In the genomic region with DNA sequence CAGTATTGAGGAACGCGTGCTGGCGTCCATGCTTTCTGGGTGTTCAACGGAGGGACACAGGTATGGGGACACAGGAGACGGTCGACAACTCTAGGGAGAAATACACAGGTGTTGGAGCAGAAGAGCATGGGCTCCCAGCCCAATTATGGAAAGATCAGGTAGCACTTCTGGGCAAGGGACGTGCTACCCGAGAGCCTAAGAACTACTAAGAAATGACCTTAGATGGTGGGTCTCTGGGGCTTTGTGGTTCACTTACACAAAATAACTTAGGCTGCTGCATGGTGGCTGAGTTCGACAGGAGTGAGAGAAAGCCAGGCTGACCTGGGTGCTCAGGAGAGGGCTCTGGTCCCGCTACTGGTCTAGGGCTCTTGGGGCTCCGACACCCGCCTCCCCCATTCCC, we compare ENCODE assay signal across 7 mouse cellular contexts. TPM values are rescaled to one million over a fixed set of nuclear protein-coding genes. Genes with fewer than 3 reads are reported as not detected.
A peak's percentile ranks its signal among the peaks of the same experiment; 100 is the strongest.
DNase-seq lines count a peak whose midpoint lies in the region; ATAC-seq lines count a peak whose summit lies in the region.

No protein-coding gene starts in this region.

- peaks cover 9% of the 10 kb centered on the region for H3K27me3 ChIP-seq in lung, embryonic 16.5 days (ENCODE audit: control insufficient read depth, insufficient read depth, low read depth, low read length)
- peaks cover 18% of the 10 kb centered on the region for H3K27me3 ChIP-seq in forebrain, embryonic 11.5 days (ENCODE audit: control insufficient read depth, insufficient read depth, low read length)
- H3K27me3 ChIP-seq in limb, embryonic 11.5 days (ENCODE audit: control insufficient read depth, insufficient read depth, low read length), result peaks cover 13% of the 10 kb centered on the region
- H3K27me3 ChIP-seq in neural tube, embryonic 14.5 days (ENCODE audit: control insufficient read depth, insufficient read depth, low read length), result peaks cover 7% of the 10 kb centered on the region; the same call in 1 of the 2 replicates

- intact Hi-C loops in gastrocnemius, postnatal 14 days (cut with DNase I; ENCODE audit: low total_unique reads), result no loop called here
- intact Hi-C loops in left cerebral cortex, postnatal 36 days (cut with DNase I), result loop anchor here (2.0 kb wide), 1 partner anchor 67 kb away; a partner anchor contains a TSS

- 18% methylated on average over 12 of the region's 12 CpGs for WGBS in lung, embryonic 16.5 days
- WGBS in forebrain, embryonic 11.5 days, result 27% methylated on average over 12 of the region's 12 CpGs
- WGBS in limb, embryonic 11.5 days, result 20% methylated on average over 12 of the region's 12 CpGs
- 34% methylated on average over 12 of the region's 12 CpGs for WGBS in neural tube, embryonic 14.5 days

- ATAC-seq in lung, embryonic 16.5 days (ENCODE audit: low read depth), result no peak
- ATAC-seq in forebrain, embryonic 11.5 days (replicated peaks; ENCODE audit: low FRiP score), result no peak
- ATAC-seq in limb, embryonic 11.5 days (ENCODE audit: insufficient number of reproducible peaks, low FRiP score, low TSS enrichment, low read depth), result no peak
- ATAC-seq in neural tube, embryonic 14.5 days (ENCODE audit: low read depth), result no peak

- peak overlapping the region; percentile 88 for H3K4me2 ChIP-seq in lung, embryonic 16.5 days (ENCODE audit: low read depth, low read length)
- H3K4me2 ChIP-seq in forebrain, embryonic 11.5 days (ENCODE audit: low read depth, low read length, severe bottlenecking), result peak overlapping the region; percentile 89
- peak overlapping the region; percentile 93 for H3K4me2 ChIP-seq in limb, embryonic 11.5 days (ENCODE audit: low read depth, severe bottlenecking)
- H3K4me2 ChIP-seq in neural tube, embryonic 14.5 days (ENCODE audit: low read depth, low read length), result peak overlapping the region; percentile 70

- no peaks in the 10 kb centered on the region for H3K36me3 ChIP-seq in lung, embryonic 16.5 days (ENCODE audit: control insufficient read depth, insufficient read depth, low read length)
- H3K36me3 ChIP-seq in forebrain, embryonic 11.5 days (ENCODE audit: control insufficient read depth, insufficient read depth, low read length), result no peaks in the 10 kb centered on the region
- no peaks in the 10 kb centered on the region for H3K36me3 ChIP-seq in limb, embryonic 11.5 days (ENCODE audit: control insufficient read depth, insufficient read depth, low read length)
- H3K36me3 ChIP-seq in neural tube, embryonic 14.5 days (ENCODE audit: control insufficient read depth, insufficient read depth, low read length), result no peaks in the 10 kb centered on the region

- no peaks in the 10 kb centered on the region for H3K9me3 ChIP-seq in lung, embryonic 16.5 days (ENCODE audit: control insufficient read depth, low read length)
- no peaks in the 10 kb centered on the region for H3K9me3 ChIP-seq in forebrain, embryonic 11.5 days (ENCODE audit: control insufficient read depth, low read length)
- H3K9me3 ChIP-seq in limb, embryonic 11.5 days (ENCODE audit: control insufficient read depth, low read length), result no peaks in the 10 kb centered on the region
- no peaks in the 10 kb centered on the region for H3K9me3 ChIP-seq in neural tube, embryonic 14.5 days (ENCODE audit: control insufficient read depth, low read length)

- peak overlapping the region; percentile 85 for H3K4me3 ChIP-seq in lung, embryonic 16.5 days (ENCODE audit: low read length)
- H3K4me3 ChIP-seq in forebrain, embryonic 11.5 days (ENCODE audit: low read depth, low read length), result peak overlapping the region; percentile 48; the same call in 1 of the 2 replicates
- H3K4me3 ChIP-seq in limb, embryonic 11.5 days (ENCODE audit: low read depth, low read length), result no peak overlapping the region
- no peak overlapping the region for H3K4me3 ChIP-seq in neural tube, embryonic 14.5 days (ENCODE audit: low read depth, low read length)

- H3K9ac ChIP-seq in lung, embryonic 16.5 days (ENCODE audit: low read length), result peak overlapping the region; percentile 81; the same call in 1 of the 2 replicates
- no peak overlapping the region for H3K9ac ChIP-seq in forebrain, embryonic 11.5 days (ENCODE audit: low read length)
- H3K9ac ChIP-seq in limb, embryonic 11.5 days (ENCODE audit: low read length), result no peak overlapping the region
- H3K9ac ChIP-seq in neural tube, embryonic 14.5 days (replicated peaks; ENCODE audit: low read depth, low read length), result no peak overlapping the region

- peaks cover 5% of the 10 kb centered on the region for H3K4me1 ChIP-seq in lung, embryonic 16.5 days (replicated peaks; ENCODE audit: control insufficient read depth, insufficient read depth, low read length)
- H3K4me1 ChIP-seq in forebrain, embryonic 11.5 days (replicated peaks; ENCODE audit: control insufficient read depth, insufficient read depth, low read length), result peaks cover 1% of the 10 kb centered on the region; the same call in 1 of the 2 replicates
- H3K4me1 ChIP-seq in limb, embryonic 11.5 days (ENCODE audit: control insufficient read depth, insufficient read depth, low read length), result no peaks in the 10 kb centered on the region
- peaks cover 3% of the 10 kb centered on the region; the same call in 1 of the 2 replicates for H3K4me1 ChIP-seq in neural tube, embryonic 14.5 days (ENCODE audit: control insufficient read depth, insufficient read depth, low read length)

- DNase-seq in lung, postnatal 14 days, result no peak
- no peak for DNase-seq in forebrain, embryonic 11.5 days (ENCODE audit: low spot score)
- DNase-seq in limb, embryonic 11.5 days (ENCODE audit: low spot score), result no peak
- DNase-seq in gastrocnemius, postnatal 14 days, result no peak
- DNase-seq in left cerebral cortex, postnatal 36 days (ENCODE audit: low spot score in 2 of 2), result no peak

- no peak overlapping the region for H3K27ac ChIP-seq in lung, embryonic 16.5 days (ENCODE audit: low read length)
- H3K27ac ChIP-seq in forebrain, embryonic 11.5 days (ENCODE audit: low read depth, low read length), result no peak overlapping the region
- no peak overlapping the region for H3K27ac ChIP-seq in limb, embryonic 11.5 days (replicated peaks; ENCODE audit: low read depth, low read length)
- H3K27ac ChIP-seq in neural tube, embryonic 14.5 days (ENCODE audit: low read depth, low read length), result no peak overlapping the region

RNA-seq across cellular contexts. Expression of a gene that starts 0.6 kb away (rescaled TPM):
- 1.5 and 1.9 TPM in 2 replicates for polyA plus RNA-seq in lung, embryonic 16.5 days (2015; fragmentation: Nextera tagmentation; extraction: Ambion mirVana)
- 0.12 and 0.45 TPM in 2 replicates for polyA plus RNA-seq in forebrain, embryonic 11.5 days (2014; fragmentation: Nextera tagmentation; extraction: Ambion mirVana)
- polyA plus RNA-seq in limb, embryonic 11.5 days (2014; fragmentation: Nextera tagmentation; extraction: Ambion mirVana), result 0.36 and 0.50 TPM in 2 replicates
- polyA plus RNA-seq in neural tube, embryonic 14.5 days (2014; fragmentation: Nextera tagmentation; extraction: Ambion mirVana), result 0.13 and 0.59 TPM in 2 replicates
- total RNA-seq in gastrocnemius, postnatal 14 days (2021), result 1 to 10 TPM; 3.0 to 3.3 TPM
- total RNA-seq in left cerebral cortex, postnatal 36 days (2021), result 1 to 10 TPM; 1.0 to 1.4 TPM

Comparison
In these comparisons a context has a peak if more than half of its experiments do, and no peak if none do; other contexts are left out.
1. H3K4me3 ChIP-seq: peak in lung, embryonic 16.5 days (single experiment) and forebrain, embryonic 11.5 days (single experiment); none in limb, embryonic 11.5 days (single experiment) and neural tube, embryonic 14.5 days (single experiment).
2. Peak in every context shown above with its lines, with median percentiles within 50 percentile points of each other: H3K4me2 ChIP-seq.